Mouse (Mus musculus): ENCODE data around the gene Mab21l3.

Mab21l3 gene

DNA sequence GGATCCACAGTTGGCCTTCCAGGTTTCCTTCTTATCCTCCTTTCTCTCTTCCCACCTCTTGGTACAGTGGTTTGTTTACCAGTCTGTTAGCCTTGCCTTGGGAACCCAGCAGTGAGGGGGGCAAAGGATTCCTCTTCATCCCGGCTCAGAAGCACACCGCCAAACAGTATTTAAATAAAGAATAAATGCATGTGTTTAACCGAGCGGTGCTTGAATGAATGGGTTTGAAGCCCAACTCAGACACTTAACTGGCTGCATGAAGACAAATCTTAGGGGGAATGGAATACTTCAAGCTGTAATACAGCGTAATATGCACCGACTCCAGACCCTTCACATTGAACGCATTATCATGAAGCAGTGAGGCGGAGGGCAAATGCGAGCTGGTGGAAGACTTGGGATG is 54.1 kb downstream of the Mab21l3 start:
- CTCF ChIA-PET: interaction anchor here in 1 of 4 experiments (1.0 kb wide), 1 partner anchor 187 kb away, joined by 3 read pairs; no protein-coding TSS in a partner anchor
- POLR2A ChIA-PET: interaction anchor here in 1 of 4 experiments (1.2 kb wide), 1 partner anchor 9 kb away, joined by 3 read pairs; no protein-coding TSS in a partner anchor

DNA sequence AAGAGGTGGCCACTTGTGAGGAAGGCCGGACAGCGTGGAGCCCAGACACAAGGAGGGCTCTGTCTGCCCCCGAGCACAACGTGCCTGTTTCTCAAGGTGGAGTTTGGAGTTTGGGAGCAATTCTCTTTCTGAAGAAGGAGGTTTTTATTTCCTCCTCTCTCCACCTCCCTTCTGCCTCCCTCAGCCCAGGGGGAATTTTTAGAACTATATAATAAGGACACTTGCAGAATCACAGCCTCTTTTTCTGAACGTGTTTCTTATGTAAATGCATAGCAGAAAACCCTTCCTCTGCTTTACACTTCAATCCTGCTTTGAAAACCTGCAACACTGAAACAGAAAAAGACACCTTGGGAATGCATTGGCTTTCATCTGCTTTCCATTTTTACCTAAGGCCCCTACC is 54.7 kb downstream of the Mab21l3 start:
- ChIA-PET POLR2A (no interaction called here), CTCF (no interaction called here)

DNA sequence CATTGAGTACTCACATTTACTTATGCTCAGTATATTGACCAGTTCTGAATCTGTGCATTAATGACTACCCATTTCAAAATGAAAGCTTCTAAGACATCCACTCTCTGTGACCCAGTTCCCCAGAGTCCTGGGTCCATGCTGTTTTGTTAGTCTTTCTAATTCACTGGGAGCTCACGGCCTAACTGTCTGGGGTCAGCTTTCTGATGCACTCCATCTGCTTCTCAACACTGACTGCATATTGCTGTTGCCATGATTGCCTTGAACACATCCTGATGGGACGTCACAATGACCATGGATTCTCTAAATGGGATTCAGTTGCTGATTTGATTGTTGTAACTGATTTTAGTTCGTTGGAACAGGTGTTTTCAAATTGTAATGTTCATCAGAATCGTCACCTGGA is 56.6 kb downstream of the Mab21l3 start:
- ChIA-PET CTCF (no interaction called here), POLR2A (no interaction called here)

DNA sequence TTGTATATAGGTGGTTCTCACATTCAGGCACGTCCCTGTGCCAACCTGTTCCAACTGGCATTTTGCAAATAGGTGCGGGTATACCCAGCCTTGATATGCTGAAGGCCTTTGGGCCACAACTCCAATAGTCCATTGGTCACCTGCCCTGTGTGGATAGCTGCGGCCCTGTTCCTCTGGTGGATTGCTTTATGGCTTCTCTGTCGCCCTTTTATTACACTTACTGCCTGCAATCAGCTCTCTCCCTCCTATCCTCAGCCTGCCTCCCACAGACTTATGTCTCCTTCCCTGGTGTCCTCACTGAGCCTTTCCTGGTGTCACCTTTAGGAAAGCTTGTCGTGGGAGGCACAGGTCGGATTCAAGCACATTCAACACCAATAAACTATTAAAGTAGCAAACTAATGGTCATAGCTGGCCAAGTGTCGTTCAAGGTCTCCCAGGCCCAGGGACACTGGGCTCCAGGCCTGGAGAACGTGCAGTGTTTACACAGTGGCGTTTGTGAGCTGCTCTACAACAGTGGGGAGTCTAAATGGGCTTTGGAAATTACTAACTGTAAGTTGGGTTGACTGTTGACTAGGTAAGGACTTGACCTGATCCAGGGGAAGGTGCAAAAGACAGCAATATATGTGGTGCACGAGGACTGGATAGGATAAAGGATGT is 63.9 kb downstream of the Mab21l3 start:
- CTCF ChIA-PET: interaction anchor here in 1 of 4 experiments (1.6 kb wide), 1 partner anchor 28 kb away, joined by 3 read pairs; no protein-coding TSS in a partner anchor
- POLR2A ChIA-PET: no interaction called here

DNA sequence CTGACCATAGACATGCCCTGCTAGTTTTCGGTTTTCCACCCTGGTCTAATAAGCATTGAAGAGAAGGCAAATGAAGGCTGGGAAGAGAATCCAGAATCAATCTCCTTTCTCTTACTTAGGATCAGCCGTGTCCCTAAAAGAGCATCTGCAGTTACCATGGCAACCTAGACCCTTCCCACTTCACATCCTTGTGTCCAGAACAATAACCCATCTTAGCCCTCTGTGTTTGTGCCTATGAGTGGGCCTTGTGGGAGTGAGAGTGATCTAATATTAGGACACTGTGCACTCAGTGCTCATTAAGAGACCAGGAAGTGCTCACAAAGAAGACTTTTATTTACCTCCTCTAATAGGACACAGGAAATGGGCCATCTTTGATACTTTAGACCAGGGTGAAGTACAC is 65.0 kb downstream of the Mab21l3 start:
- ChIA-PET POLR2A (no interaction called here), CTCF (no interaction called here)

DNA sequence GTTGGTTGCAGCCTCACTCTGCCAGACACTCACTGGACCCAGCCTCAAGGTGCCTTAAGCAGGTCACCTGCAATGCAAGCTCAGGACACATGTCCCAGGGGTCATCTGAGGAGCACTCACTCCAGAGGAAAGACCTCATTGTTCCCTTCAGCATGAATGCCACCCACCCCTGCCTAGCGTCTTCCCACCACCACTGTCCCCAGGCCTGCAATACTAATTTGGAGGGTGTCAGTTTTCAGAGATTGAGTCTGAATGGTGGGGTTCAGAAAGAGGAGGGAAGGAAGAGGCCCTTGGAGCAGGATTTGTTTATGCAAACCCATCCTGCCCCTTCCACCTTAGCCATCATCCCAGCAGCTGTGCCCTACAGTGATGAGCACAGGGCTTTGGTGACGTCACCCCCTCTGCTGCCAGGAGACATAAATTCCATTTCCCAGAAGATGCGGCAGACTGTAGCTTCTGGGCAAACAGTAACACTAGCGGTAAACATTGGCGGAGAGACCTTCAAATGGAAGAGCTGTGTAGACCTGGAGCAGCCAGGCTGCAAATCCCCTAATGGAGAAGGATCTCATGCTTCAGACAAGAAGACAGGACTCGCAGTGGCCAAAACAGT is 67.8 kb downstream of the Mab21l3 start:
- ChIA-PET POLR2A (interaction anchor here in 1 of 4 experiments (0.7 kb wide), 1 partner anchor 242 kb away, joined by 3 read pairs; no protein-coding TSS in a partner anchor), CTCF (interaction anchor here in 1 of 4 experiments (0.8 kb wide), 1 partner anchor 58 kb away, joined by 3 read pairs; no protein-coding TSS in a partner anchor)

DNA sequence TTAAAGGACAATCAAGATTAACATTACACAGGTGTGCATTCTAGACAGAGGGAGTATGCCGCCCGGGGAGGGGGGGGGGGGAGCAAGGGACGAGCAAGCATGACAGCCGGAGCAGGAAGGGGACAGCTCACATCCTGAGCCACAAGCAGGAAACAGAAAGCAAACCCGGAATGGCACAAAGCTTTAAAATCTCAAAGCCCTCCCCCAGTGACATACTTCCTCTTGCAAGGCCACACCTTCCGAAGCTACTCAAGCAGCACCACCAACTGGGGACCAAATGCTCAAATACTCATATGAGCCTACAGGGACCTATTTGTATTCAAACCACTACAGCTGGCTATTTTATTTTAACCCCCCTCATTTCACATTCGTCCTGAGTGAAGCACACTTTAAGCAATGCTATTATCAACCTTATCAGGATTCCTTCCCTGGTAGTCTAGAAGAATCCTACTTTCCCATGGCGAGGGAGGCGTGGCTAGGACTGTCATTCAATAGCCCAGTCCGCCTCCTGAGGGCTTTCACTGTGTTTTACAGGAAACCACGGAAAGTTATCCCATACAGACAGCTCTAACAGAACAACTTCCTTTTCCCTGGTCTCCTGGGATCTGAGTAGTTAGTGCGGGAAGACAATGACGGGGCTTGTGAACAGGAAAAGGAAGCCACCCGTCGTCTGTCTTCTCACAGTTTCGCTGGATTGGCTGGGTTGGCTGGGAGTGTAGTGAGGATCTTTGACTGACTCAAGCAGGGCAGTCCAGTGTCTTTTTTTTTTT is 69.7 kb downstream of the Mab21l3 start:
- CTCF ChIA-PET: interaction anchor here in 1 of 4 experiments (0.9 to 1.1 kb wide), 2 partner anchors 18 to 60 kb away, joined by 3 read pairs; no protein-coding TSS in a partner anchor
- POLR2A ChIA-PET: interaction anchor here in 3 of 4 experiments (0.7 to 1.1 kb wide), 6 partner anchors 25 to 653 kb away, joined by 3 to 7 read pairs (median 4); no protein-coding TSS in a partner anchor

DNA sequence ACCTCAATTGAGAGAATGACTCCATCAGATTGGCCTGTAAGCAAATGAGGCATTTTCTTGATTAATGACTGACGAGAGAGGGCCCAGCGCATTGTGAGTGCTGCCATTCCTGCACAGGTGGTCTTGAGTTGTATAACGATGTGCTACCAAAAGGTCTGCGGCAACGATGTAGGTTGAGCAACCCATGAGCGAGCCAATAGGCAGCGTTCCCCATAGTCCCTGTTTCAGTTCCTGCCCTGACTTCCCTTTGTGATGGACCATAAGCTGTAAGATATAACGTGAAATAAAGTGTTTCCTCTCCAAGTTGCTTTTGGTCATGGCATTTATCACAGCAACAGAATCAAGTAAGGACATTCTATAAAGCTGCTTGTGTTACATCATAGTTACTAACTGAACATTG is 73.0 kb downstream of the Mab21l3 start:
- CTCF ChIA-PET: interaction anchor here in 2 of 4 experiments (0.7 kb wide), 2 partner anchors 42 to 55 kb away, joined by 3 to 6 read pairs; no protein-coding TSS in a partner anchor
- POLR2A ChIA-PET: interaction anchor here in 3 of 4 experiments (0.6 to 0.7 kb wide), 4 partner anchors 33 to 320 kb away, joined by 3 to 5 read pairs (median 4); no protein-coding TSS in a partner anchor

DNA sequence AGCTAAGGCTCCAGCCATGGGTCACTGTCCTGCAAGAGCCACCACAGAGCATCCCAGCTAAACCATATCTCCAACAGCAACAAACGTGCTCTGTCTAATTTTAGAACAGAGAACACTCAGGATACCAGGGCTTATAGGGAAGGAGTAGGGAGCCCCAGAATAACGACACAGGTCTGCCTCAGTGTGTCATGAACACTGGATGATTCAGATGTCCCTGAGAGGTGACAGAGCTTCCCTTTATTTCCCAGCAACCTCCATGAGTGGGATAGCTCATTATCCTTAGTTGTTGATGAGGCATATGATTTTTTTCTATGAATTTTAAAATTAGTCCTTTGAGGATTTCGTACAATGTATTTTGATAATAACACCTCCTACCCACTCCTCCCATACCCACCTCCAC is 78.2 kb downstream of the Mab21l3 start:
- CTCF ChIA-PET: interaction anchor here in 2 of 4 experiments (0.5 to 0.6 kb wide), 2 partner anchors 324 to 350 kb away, joined by 4 to 6 read pairs; no protein-coding TSS in a partner anchor

DNA sequence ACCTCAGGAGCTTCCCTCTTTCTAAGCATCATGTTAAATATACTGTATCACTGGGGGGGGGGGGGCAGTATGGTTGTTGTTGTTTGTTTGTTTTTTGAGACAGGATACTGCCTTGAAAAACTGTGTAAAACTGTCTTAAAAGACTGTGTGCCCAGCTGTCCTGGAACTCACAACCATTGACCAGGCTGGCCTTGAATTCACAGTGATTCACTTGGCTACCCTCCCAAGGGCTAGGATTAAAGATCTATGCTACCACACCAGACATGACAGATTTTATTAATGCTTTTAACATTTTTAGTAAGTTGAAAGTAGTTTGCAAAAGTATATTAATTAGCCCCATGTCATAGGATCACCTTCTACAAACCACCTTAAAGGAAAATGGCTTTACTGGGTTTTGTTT is 85.2 kb downstream of the Mab21l3 start:
- CTCF ChIA-PET: no interaction called here

More for the DNA sequence above, 78.2 kb downstream of the Mab21l3 start:
- POLR2A ChIA-PET: interaction anchor here in 1 of 4 experiments (0.7 kb wide), 1 partner anchor 90 kb away, joined by 6 read pairs; no protein-coding TSS in a partner anchor

More for the DNA sequence above, 85.2 kb downstream of the Mab21l3 start:
- POLR2A ChIA-PET: no interaction called here
